Mouse (Mus musculus): Measurements from ENCODE around the gene Fchsd2. TPM values are rescaled to one million over a fixed set of nuclear protein-coding genes. Genes with fewer than 3 reads are reported as not detected.

The Fchsd2 gene
- polyA plus RNA-seq, 3 experiments from 2014 or later, result 29.3 to 53.7 (median 41.9) TPM

DNA sequence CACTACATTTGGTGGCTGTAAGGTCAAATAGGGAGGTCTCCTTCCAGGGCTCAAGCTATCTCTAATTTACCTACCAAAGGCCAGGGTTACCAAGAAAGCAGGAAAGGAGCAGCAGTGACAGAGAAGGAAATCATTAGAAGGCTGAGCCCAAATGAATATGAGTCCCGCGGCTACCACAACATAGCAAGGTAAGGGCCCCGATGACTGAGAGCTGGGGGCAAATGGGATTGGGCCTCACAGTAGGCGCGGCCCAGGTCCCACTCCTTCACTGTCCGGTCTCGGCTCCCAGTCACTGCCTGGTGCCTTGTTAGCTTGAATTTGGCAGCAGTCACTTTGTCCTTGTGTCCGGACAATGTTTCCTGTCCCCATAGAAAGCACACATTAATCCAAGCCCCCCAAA, 199.0 kb downstream of the Fchsd2 start:
- ATAC-seq, result no peak

DNA sequence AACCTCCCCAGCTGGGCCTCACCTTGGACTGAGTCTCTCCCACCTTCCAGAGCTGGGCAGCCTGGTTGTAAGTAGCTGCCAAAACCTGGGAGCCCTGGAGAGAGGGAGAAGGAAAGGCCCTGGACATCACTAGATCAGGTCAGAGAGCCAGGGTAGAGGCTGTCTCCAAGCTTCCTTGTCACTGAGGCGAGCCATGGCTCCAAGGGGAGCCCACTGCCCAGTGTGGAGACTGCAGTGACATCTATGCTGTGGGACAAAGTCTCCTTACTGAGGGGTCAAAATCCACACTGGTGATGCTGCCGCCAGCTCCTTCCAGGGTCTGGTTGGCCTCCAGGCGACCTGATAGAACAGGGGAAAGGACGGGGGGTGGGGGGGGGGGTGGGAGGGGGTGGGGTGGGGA, 199.4 kb downstream of the Fchsd2 start:
- ATAC-seq, result no peak

DNA sequence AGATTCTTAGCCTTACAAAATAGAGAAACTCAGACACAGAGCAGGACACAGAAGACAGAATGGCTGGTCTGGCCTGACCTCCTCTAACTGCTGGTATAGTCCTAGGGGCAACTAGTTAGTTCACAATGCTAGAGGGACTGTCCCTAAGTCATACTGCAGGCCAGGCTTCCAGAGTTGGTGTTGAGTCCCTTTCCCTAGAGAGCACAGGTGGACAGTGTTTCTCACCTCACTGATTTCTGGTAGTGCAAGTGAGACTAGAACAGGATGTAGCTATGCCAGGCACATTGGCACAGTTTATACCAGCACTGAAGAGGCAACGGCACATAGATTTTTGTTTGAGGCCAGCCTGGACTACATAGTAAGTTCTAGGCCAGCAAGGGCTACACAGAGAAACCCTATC, 200.0 kb downstream of the Fchsd2 start:
- ATAC-seq, result no peak

DNA sequence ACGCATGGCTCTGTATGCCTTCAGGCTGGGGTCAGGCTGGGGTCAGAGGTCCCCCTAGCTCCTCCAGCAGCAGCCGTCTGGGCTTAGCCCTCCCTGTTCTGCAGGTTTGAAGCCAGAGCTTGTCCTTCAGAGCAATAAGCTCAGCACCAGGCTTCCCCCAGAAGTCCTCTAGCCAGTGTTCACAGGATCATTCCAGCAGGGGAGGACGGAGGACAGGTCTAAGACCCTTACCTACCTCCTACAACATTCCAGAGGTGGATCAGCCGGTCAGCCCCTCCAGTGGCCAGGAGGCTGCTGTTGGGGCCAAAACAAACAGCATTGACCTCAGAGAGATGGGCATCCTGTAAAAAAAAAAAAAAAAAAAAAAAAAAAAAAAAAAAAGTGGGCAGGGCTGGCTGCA, 200.5 kb downstream of the Fchsd2 start:
- ATAC-seq, result no peak

DNA sequence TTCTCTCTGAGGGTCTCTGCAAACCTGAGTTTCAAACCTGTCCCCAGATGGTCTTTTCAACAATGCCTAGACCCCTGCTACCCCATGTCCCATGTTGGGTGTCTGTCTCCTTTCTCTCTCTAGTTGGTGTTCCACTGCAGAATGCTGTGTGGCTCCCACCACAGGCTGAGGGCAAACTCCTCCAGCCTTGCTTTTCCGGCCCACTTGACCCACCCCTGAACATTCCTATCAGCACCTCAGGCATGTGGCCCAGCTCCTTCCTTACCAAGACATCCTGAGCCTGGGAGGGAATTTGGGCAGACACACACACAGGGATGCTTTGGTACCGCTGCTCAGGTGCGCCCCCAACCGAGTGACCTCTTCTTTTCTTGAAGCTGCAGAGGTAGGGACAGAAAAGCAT, 200.9 kb downstream of the Fchsd2 start:
- ATAC-seq, result no peak

DNA sequence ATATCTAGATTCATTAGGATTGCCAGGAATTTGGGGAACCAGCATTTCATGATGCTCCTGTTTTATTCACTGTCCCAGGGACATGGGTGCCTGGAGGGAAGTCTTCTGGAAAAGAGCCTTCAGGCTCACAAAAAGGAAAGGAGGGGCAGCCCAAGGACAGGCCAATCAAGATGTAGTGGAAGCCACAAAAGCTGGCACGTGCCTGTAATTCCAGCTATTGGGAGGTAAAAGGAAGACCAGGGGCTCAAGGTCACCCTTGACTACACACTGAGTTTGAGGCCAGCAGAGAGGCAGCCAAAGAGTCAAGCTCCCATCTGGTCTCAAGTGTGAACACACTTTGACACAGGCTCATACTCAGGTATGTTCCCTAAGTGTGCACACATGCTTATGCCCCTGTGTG, 202.8 kb downstream of the Fchsd2 start:
- no peak for ATAC-seq

DNA sequence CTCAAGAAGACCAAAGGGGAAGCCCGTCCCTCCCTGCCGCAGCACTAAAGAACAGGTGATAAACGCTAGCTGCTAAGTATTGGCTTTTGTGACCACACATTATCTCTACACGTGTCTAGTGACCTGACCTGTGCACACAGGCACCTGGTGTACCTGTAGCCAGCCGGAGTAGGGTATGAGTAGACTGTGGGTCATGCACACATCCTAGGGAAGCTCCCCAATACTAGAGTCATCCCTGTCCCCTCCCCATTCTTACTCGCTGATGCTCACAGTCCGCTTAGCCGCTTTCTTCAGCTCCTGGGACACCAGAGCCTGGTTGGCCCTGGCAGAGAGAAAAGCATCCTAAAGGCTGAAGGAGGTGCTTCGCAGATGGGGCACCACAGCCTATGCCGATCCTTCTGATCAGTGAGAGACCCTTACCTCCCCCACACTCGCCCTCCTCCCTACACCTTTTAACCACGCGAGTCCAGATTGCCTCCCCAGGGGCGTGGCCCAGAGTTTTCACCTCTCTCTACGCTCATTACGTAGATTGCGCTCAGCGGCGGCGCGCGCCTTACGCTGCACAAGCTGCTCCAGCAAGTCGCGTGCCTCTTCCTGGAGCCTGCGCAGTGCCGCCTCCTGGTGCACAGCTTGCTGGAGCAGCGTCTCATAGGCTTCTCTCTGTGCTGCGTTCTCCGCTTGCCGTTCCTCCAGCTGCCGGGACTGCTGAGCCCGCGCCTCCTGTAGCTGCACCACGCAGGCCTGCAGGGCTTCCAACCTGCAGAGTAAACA, 203.8 kb downstream of the Fchsd2 start:
- no peak for ATAC-seq

DNA sequence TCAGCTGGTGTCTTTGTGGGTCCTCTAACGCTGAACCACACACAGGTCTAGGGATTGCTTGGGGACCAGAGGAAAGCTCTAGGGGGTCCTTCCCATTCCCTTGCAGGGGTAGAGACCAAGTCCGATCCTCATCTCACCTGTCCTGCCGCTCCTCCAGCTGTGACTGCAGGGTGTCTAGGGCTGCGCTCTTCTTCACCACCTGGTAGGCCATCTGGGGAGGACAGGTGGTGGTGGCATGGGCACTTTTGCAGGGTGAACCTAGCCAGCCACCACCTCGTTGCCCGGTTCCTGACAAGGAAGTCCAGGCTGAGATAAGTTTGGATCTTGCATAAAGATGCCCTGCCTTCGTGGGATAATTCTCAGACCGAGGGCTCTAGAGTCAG, 204.4 kb downstream of the Fchsd2 start:
- ATAC-seq, result no peak

DNA sequence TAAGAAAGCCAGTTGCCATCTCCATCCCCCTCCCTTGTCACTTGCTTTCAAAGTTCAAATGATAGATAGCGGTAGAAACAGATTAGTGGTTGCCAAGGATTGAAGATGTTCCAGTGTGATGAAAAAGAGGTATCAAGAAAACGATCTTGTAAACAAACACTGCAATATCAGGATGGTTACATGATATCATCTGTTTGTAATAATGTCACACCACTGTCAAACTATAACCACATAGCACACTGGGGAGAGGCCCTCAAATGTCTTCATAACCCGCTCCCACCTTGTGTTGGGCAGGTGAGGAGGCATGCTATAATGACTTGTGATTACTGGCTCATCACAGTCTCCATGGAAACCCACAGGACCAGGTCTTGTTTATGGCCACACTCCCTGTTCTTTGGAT, 205.7 kb downstream of the Fchsd2 start:
- ATAC-seq, result no peak

DNA sequence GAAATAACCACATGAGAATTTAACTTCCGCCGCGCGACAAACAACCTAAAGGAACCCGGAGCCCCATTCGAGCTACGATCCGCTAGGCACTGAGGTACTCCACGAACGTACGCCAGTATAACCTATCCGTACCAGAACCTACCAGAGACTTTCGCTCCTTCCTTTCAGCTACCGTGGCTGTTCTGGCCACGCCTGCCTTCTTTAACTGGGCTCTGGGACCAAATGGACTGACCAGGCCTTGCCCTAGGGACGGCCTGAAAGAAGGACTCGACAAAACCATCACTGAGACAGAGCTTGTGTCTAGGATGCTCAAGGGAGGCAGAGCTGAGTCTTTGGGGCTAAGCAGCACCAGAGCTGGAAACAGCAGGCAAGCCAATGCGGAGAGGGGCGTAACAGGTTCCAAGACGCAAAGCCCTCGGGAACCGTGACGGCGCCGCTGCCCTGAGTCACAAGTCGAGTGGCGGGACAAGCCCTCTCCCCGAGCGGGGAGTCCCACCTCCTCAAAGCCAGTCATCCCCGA, 208.8 kb downstream of the Fchsd2 start:
- peak; percentile 41 for ATAC-seq

DNA sequence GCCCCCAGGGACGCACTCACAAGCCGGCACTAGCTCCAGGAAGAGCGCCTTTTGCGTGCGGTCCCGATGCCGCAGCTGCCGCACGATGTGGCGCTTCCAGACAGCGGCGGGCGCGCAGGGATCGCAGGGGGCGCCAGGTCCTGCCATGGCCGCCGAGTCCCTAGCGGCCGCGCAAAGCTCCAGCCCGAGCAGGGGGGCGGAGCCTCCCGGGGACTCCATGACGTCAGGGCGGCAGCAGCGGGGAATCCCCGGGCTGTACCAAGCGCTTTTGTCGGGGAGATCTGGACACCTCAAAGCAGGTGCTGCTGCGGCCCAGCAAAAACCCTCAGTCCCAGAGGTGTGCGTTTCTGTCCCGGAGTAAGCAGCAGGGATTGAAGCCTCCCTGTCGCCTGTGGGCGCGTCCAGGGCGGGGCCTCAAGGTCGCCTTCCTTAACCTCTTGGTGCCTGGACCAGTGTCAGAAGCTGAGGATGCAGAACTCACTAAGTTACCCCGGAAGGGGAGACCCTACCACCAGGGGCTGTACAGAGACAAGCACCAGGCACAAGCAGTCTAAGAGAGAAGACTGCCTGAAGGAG, 209.3 kb downstream of the Fchsd2 start, which contains the start of gene Atg16l2:
Atg16l2 (minus strand) TSS at position 371 of the 576 bp plus-strand sequence.
- peak; percentile 89 for ATAC-seq

DNA sequence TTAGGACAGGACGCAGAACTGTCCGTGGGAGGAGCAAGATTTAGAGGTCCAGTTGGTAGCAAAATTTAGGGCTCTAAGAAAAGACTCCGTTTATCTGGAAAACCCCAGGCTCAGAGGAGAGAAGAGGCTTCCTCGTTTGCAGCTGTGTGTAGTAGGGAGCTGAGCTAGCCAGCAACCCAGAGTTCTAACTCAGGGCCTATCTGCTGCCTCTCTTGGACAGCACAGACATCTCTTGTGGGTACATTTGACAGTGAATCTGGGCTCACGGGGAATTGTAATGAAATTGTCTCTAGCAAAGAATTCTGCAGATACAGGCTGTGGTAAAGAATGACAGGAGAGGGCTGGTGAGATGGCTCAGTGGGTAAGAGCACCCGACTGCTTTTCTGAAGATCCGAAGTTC, 210.0 kb downstream of the Fchsd2 start:
- ATAC-seq, result no peak

DNA sequence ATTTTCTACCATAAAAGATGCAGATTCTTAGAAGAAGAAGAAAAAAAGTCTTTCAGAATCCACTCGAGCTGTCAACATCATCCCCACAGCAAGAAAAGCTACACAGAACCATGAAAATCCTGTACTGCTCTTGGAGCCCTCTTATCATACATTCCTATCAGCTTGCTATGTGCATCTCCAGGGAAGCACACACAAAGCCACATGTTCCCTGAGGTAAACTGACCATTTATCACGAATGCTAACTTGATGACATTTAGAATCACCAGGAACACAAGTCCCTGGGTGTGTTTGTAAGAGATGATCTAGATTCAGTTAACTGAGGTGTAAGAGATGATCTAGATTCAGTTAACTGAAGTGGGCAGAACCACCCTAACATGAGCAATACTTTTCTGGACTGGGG, 214.2 kb downstream of the Fchsd2 start:
- no peak for ATAC-seq

DNA sequence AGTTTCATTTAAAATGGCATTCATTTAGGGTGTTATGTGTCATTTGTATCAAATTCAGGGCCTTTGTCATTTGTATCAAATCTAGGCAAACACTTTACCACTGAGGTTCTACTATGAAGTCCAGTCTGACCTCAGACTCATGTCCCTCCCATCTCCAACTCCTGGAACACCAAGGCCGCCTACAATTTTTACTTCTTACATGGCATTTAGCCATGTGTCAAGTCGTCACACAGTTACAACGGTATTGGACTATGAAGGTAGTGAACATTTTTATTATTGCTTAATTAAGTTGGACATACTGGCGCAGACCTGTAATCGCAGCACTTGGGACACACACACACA, 217.3 kb downstream of the Fchsd2 start:
- no peak for ATAC-seq

DNA sequence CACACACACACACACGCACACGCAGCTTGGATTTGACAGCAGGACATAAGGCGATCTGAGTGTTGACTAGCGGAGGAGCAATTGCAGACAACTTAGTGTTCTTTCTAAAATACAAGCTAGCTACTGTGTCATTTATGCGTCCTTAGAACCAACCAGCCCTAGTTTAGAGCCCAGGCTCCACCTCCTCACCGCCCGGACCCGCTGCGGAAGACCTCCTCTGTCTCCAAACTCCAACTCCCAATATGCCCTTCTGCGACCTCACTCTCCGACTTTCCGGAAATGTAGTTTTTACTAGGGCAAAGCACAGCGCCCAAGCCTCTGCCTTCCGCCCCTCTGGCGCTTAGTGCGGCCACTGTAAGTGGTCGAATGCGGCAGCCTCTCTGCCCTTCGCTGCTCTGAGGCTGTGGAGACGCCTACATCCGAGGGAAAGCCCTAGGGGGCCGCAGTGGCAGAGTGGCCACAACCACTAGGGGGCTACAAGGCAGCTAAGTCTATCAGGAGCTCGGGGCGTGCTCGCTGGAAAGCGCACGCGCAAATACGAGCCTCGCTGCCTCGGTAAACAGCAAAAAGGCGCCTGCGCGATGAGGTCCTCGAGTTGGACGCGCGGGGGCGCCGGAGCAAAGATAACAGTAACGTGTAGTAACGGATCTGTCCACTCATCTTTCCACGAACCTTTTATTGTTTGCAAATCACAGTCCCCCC, 217.8 kb downstream of the Fchsd2 start:
- ATAC-seq, result peak; percentile 93

DNA sequence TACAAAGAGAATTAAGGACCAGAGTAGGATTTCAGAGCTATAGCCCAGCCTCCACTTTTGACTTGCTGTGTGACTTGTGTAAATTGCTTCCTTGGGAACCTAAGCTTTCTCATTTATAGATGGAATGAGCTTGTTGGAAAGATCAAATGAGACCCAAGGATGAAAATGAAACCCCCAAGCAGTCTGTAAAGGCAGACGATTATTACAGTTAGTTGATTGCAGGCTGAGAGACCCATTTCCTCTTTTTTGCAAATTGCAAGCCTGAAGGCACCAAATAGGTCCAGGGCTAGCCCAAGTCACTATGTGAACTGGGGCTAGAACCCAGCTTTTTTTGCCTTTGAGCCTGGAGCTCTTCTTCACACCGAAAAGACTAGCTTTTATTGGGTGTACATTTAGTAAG, 218.4 kb downstream of the Fchsd2 start:
- ATAC-seq, result no peak

DNA sequence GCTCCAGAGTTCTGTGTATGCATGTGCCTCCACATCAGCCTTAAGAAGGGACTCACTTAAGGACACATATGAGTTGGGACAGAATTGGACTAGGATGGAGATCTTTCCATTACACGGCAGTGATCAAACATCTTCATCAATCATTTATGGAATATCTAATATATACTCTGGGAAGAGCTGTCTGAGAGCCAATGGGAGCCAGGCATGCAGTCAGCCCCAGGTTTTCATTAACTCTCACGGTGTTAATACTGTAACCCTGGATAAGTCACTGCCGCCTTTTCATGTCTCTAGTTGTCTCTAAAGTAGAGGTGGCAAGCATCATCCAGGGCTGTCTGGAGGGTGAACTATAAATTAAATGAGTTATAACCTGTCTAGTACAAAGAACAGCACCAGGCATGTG, 220.4 kb downstream of the Fchsd2 start:
- no peak for ATAC-seq

DNA sequence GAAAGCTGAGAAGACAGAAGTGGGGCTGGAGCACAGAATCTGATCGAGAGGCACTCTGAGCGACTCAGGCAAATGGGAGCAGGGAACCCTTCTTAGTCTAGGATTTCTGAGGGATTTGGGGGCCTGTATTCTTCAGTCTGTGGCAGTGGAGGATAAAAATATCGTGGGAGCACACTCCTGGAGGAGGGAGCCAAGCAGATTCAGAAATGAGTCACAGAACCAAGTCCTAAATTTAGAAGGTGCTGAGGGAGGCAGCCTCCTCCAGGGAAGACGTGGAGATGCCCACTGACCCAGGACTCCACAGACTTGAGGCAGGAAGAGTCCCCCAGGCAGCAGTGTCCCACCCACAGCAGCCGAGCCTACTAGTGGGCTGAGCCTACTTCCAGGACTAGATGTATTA, 221.7 kb downstream of the Fchsd2 start:
- ATAC-seq, result no peak

DNA sequence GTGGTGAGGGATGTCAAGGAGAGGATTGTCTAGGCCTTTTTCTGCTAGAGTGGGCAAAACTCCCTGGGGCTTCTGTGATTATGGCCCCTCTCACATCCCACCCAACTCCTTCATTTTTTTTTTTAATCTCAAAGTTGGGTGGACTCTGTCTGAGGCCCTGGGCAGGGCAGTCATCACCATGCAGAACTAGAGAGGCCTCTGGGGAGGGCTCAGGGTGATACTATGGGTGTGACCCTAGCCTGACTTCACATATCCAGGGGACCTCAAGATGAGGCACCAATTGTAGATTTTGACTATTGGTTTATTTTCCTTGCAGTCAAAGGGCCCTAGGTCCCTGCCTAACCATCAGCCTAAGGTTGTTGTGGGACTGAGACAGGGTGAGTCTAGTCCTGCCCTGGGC, 223.0 kb downstream of the Fchsd2 start:
- no peak for ATAC-seq

DNA sequence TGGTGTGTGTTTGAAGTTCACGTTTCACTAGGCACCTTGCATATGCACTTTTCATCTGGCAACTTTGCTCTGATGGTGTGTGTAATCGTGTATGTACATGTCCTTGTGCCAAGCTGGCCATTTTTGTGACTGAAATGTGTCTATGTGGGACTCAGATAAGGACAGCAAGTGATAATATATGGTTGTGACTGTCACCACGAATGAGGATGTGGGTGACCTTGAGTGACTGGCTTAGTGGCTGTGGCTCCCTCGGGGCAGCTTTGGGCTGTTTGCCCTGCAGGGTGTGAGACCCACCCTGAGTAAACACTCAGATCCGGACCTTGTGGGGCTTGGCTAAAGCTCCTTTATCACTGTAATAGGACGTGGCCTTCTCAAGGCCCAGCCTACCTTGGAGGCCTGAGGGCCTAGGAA, 223.9 kb downstream of the Fchsd2 start:
- ATAC-seq, result no peak

DNA sequence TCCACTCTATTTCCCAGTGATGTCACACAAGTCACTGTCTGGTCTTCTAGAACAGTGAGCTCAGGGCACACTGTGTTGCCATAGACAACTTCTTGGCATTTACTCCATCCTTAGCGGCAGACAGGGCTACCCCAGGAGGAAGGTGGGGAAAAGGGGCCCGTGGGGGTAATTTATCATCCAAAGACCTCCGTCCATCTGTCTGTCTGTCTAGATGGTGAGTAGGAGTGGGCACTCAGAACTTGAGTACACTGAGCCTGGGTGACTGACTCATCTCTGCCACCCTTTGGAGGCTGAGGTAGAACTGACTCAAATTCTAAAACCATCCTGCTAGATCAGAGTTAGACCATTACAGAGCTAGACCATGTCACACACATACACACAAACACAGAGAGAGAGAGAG, 224.4 kb downstream of the Fchsd2 start, which contains the start of gene Stard10:
Stard10 (plus strand) TSS at position 73 of the 400 bp plus-strand sequence.
- ATAC-seq, result no peak

DNA sequence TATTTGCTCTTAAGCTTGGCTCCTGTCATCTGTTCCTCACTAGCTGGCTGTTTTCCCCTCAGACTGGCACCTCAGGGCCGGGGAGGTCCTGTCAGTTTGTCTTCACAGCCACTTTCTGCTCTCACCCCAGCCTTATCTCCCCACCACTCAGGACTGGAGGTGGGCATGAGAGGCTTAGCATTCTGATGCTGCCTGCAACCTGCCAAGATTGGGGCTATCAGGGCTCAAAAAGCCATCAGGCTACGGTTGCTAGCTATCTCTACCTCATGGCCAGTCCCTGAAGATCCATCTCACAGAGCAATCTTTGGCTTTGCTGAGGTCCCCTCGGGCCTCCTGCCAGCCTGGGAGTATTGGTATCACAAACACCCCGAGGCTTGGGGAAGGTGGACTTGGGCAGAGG, 226.2 kb downstream of the Fchsd2 start:
- ATAC-seq, result no peak

DNA sequence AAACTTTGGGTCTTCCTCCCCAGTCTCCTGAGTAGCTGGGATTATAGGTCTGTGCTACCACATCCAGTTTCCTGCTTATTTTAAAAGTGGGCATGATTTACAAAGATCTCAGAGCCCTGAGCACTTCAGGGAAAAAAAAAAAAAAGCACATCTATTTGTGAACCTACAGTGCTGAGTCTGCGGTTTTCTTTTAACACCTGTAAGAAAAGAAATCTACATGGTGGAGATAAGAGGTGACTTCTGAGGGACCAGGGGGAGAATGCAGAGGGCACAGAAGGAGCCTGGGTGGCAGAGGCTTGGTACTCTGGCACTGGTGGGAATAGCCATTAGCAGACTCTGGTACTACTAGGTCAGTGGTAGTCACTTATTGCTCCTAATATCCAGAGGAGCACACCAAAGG, 227.1 kb downstream of the Fchsd2 start:
- ATAC-seq, result no peak
